Mouse (Mus musculus): ENCODE data around the gene Gm49395. TPM values are rescaled to one million over a fixed set of nuclear protein-coding genes. Genes with fewer than 3 reads are reported as not detected.

The Gm49395 gene
- total and polyA plus RNA-seq, 3 experiments: 0.30 to 0.69 TPM; not detected in 1

DNA sequence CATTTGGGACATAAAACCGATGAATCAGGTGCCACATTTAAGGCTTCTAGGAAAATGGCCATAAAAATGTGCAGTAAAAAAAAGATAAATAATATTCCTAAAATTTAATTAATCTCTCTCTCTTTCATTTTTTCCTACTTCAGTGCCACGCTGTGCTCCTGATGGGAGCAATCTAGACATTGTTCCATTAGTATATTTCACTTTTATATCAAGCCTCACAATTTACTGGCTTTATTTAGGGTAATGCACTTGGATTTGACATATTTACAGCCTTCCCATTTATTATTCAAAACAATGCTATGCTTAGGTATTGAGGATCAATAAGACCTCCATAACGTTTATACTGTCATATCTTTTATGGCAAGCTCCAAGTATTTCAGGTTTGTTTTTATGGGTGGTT, 76.3 kb downstream of the Gm49395 start:
- in situ Hi-C loops (cut with MboI; ENCODE audit: low pct_ligation_motif_present, low pct_unique_long_range_greater_than_20kb, low sequenced_read_pairs): no loop called here
- Histone ChIP-seq H3K4me3 (replicated peaks in 1 of 3; ENCODE audit: low read depth in 2 of 3, low read length in 2 of 3, poor library complexity in 1 of 3) (no peak overlapping the region), H3K36me3 (replicated peaks in 1 of 2; ENCODE audit: control insufficient read depth in 1 of 2, insufficient read depth in 1 of 2, low read length in 1 of 2) (no peaks in the 10 kb centered on the region), H3K9ac (ENCODE audit: insufficient read depth, low read depth) (no peak overlapping the region), H3K27me3 (replicated peaks) (no peaks in the 10 kb centered on the region), H3K79me2 (replicated peaks; ENCODE audit: control insufficient read depth, extremely low read depth, insufficient read depth, poor library complexity, severe bottlenecking) (no peaks in the 10 kb centered on the region), H3K4me2 (ENCODE audit: insufficient read depth, low read depth, poor library complexity, severe bottlenecking) (no peak overlapping the region), H3K4me1 (ENCODE audit: control insufficient read depth in 1 of 2, insufficient read depth in 2 of 2) (peaks cover 5 to 22% of the 10 kb centered on the region in 2 experiments; a peak in 3 of 4 replicates), H3K27ac (ENCODE audit: insufficient read depth, low read depth) (no peak overlapping the region), H3K9me3 (replicated peaks; ENCODE audit: low read length) (no peaks in the 10 kb centered on the region)
- no peak for DNase-seq (ENCODE audit: extremely low read depth)
- dilution Hi-C loops (cut with MboI; ENCODE audit: extremely low pct_ligation_motif_present, extremely low pct_unique_long_range_greater_than_20kb, low sequenced_read_pairs): no loop called here
- TF ChIP-seq NELFE (IDR thresholded peaks at IDR 0.05; ENCODE audit: low read depth, low read length): no peak
- no peak for TF ChIP-seq MYC (IDR thresholded peaks at IDR 0.05; ENCODE audit: low read depth, low read length)
- no peak for TF ChIP-seq PAX5 (IDR thresholded peaks at IDR 0.05; ENCODE audit: low read length)
- no peak for TF ChIP-seq JUN (IDR thresholded peaks at IDR 0.05; ENCODE audit: insufficient read depth, low read depth, low read length)
- TF ChIP-seq KAT2A (IDR thresholded peaks at IDR 0.05; ENCODE audit: insufficient replicate concordance, low read length): no peak
- TF ChIP-seq GABPA (IDR thresholded peaks at IDR 0.05; ENCODE audit: insufficient replicate concordance, low read depth, low read length): no peak
- TF ChIP-seq CHD1 (IDR thresholded peaks at IDR 0.05; ENCODE audit: low read depth, low read length): no peak
- no peak for TF ChIP-seq CHD2 (IDR thresholded peaks at IDR 0.05; ENCODE audit: low read length)
- TF ChIP-seq BHLHE40 (IDR thresholded peaks at IDR 0.05; ENCODE audit: low read depth, low read length): no peak
- TF ChIP-seq MEF2A (IDR thresholded peaks at IDR 0.05; ENCODE audit: borderline replicate concordance, low read depth, low read length): no peak
- TF ChIP-seq RAD21 (IDR thresholded peaks at IDR 0.05; ENCODE audit: low read depth, low read length): no peak
- TF ChIP-seq ETS1 (conservative IDR thresholded peaks at IDR 0.05; ENCODE audit: low read depth, low read length): no peak
- no peak for TF ChIP-seq UBTF (IDR thresholded peaks at IDR 0.05; ENCODE audit: low read depth, low read length)
- no peak for TF ChIP-seq USF1 (IDR thresholded peaks at IDR 0.05; ENCODE audit: low read depth, low read length)
- TF ChIP-seq SIN3A (IDR thresholded peaks at IDR 0.05; ENCODE audit: low read length): no peak
- no peak for TF ChIP-seq MAFK (IDR thresholded peaks at IDR 0.05; ENCODE audit: insufficient replicate concordance, low read length)
- TF ChIP-seq USF2 (conservative IDR thresholded peaks at IDR 0.05; ENCODE audit: low read depth, low read length): no peak

DNA sequence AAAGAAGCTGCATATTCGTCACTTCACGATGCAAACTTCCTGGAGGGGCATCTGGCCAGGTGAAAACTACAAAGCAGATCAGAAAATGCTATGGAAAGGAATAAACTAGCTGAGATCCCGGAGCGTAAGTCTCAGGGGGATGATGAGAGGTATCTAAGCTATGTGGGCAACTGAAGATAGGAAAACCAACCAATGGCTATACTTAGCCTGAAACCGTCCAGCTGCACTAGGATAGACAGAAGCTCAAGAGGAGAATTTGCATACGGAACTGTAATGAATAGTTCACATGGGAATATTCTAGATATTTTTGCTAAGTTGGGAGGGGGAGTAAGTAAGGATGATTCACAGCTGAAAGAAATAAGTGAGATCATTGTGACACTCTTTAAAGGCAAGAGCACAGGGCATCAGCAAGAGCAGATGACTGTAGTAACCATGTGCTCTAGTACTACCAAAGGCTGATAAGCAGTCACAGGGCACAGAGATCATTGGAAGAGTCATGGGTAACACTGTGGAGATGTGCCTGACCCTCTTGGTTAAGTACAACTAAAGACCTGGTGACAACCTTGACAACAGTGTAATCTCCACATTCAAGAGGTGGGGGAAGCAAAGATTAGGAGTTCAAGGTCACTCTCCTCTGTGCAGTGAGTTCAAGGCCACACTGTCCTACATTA, 79.5 kb downstream of the Gm49395 start:
- no peak overlapping the region for H3K27ac ChIP-seq (ENCODE audit: insufficient read depth, low read depth)
- H3K4me3 ChIP-seq (replicated peaks in 1 of 3; ENCODE audit: low read depth in 2 of 3, low read length in 2 of 3, poor library complexity in 1 of 3): no peak overlapping the region
- no peak for DNase-seq (ENCODE audit: extremely low read depth)
- no peaks in the 10 kb centered on the region for H3K27me3 ChIP-seq (replicated peaks)
- H3K9ac ChIP-seq (ENCODE audit: insufficient read depth, low read depth): no peak overlapping the region
- no peaks in the 10 kb centered on the region for H3K36me3 ChIP-seq (replicated peaks in 1 of 2; ENCODE audit: control insufficient read depth in 1 of 2, insufficient read depth in 1 of 2, low read length in 1 of 2)
- 0 out of 2 replicates have a peak, but pooled peaks have one; percentile 14 for TF ChIP-seq EP300 (IDR thresholded peaks at IDR 0.05; ENCODE audit: low read length)
- TF ChIP-seq ELF1 (IDR thresholded peaks at IDR 0.05; ENCODE audit: low read depth, low read length): no peak
- in situ Hi-C loops (cut with MboI; ENCODE audit: low pct_ligation_motif_present, low pct_unique_long_range_greater_than_20kb, low sequenced_read_pairs): no loop called here
- H3K9me3 ChIP-seq (replicated peaks; ENCODE audit: low read length): no peaks in the 10 kb centered on the region
- dilution Hi-C loops (cut with MboI; ENCODE audit: extremely low pct_ligation_motif_present, extremely low pct_unique_long_range_greater_than_20kb, low sequenced_read_pairs): no loop called here
- H3K4me1 ChIP-seq (ENCODE audit: control insufficient read depth in 1 of 2, insufficient read depth in 2 of 2): peaks cover 5 to 23% of the 10 kb centered on the region in 2 experiments; a peak in 3 of 4 replicates
- H3K79me2 ChIP-seq (replicated peaks; ENCODE audit: control insufficient read depth, extremely low read depth, insufficient read depth, poor library complexity, severe bottlenecking): no peaks in the 10 kb centered on the region
- H3K4me2 ChIP-seq (ENCODE audit: insufficient read depth, low read depth, poor library complexity, severe bottlenecking): no peak overlapping the region
